Mouse (Mus musculus) MEL (cell line): ENCODE measurements at regions not wholly inside any gene's neighbourhood (a gene's known extent, or its start where the extent isn't known, plus 50 kb on each side); places are given as distances from the start of the nearest gene placed in this dataset.

Experiments used
- BHLHE40 ChIP-seq: IDR thresholded peaks from 2 replicates; pipeline ENCODE4 v1.6.1; 2012; ENCODE audit warnings: low read depth, mild to moderate bottlenecking, inconsistent platforms, low read length, improper control_type of control experiment, borderline replicate concordance
- CTCF ChIP-seq, 3 experiments: IDR thresholded peaks in 2 of 3; conservative IDR thresholded peaks in 1 of 3; 2 replicates each; pipeline ENCODE4 v1.5.1; 2011 to 2012; ENCODE audit warnings: low read length in 3 of 3, low read depth in 2 of 3, mild to moderate bottlenecking in 2 of 3, improper control_type of control experiment in 1 of 3, inconsistent platforms in 1 of 3, mixed read lengths in 1 of 3, moderate library complexity in 1 of 3; ENCODE audit not compliant: control insufficient read depth in 1 of 3, insufficient read depth in 1 of 3, poor library complexity in 1 of 3, severe bottlenecking in 1 of 3
- EP300 ChIP-seq, 2 experiments: IDR thresholded peaks; 2 replicates each; pipeline ENCODE4 v1.6.1; 2011; ENCODE audit warnings: improper control_type of control experiment in 2 of 2, low read length in 2 of 2, low read depth in 1 of 2, mild to moderate bottlenecking in 1 of 2
- ETS1 ChIP-seq: IDR thresholded peaks from 2 replicates; pipeline ENCODE4 v1.6.1; 2012; ENCODE audit warnings: low read depth, mild to moderate bottlenecking, inconsistent platforms, low read length, improper control_type of control experiment, moderate library complexity
- GATA1 ChIP-seq: IDR thresholded peaks from 2 replicates; pipeline ENCODE4 v1.6.1; 2011; ENCODE audit warnings: low read depth, low read length, improper control_type of control experiment
- MAFK ChIP-seq: IDR thresholded peaks from 2 replicates; pipeline ENCODE4 v1.6.1; 2011; ENCODE audit warnings: low read depth, mild to moderate bottlenecking, low read length, improper control_type of control experiment, borderline replicate concordance
- MYB ChIP-seq: IDR thresholded peaks from 2 replicates; pipeline ENCODE4 v1.6.1; 2011; ENCODE audit warnings: mild to moderate bottlenecking, low read depth, low read length, improper control_type of control experiment
- MYC ChIP-seq: IDR thresholded peaks from 2 replicates; pipeline ENCODE4 v1.6.1; 2011; ENCODE audit warnings: low read depth, mild to moderate bottlenecking, low read length, improper control_type of control experiment, moderate library complexity
- POLR2A ChIP-seq, 2 experiments: IDR thresholded peaks; 2 replicates each; pipeline ENCODE4 v1.6.1; 2011 to 2012; ENCODE audit warnings: low read length in 2 of 2, mild to moderate bottlenecking in 2 of 2, control low read depth in 1 of 2, improper control_type of control experiment in 1 of 2, low read depth in 1 of 2, moderate library complexity in 1 of 2; ENCODE audit not compliant: control insufficient read depth in 1 of 2, insufficient read depth in 1 of 2, poor library complexity in 1 of 2
- RCOR1 ChIP-seq: IDR thresholded peaks from 2 replicates; pipeline ENCODE4 v1.6.1; 2012; ENCODE audit warnings: low read depth, mild to moderate bottlenecking, inconsistent platforms, low read length, improper control_type of control experiment
- UBTF ChIP-seq: IDR thresholded peaks from 2 replicates; pipeline ENCODE4 v1.6.1; 2012; ENCODE audit warnings: low read depth, mild to moderate bottlenecking, inconsistent platforms, low read length, improper control_type of control experiment, moderate library complexity, borderline replicate concordance; ENCODE audit not compliant: insufficient read depth
- USF1 ChIP-seq: IDR thresholded peaks from 2 replicates; pipeline ENCODE4 v1.6.1; 2014; ENCODE audit warnings: low read depth, mild to moderate bottlenecking, inconsistent platforms, low read length, improper control_type of control experiment, moderate library complexity
- USF2 ChIP-seq, 2 experiments: IDR thresholded peaks; 2 replicates each; pipeline ENCODE4 v1.6.1; 2011 to 2012; ENCODE audit warnings: improper control_type of control experiment in 2 of 2, low read length in 2 of 2, borderline replicate concordance in 1 of 2, inconsistent platforms in 1 of 2, low read depth in 1 of 2, mild to moderate bottlenecking in 1 of 2; ENCODE audit not compliant: insufficient read depth in 1 of 2
- ZMIZ1 ChIP-seq: IDR thresholded peaks from 2 replicates; pipeline ENCODE4 v1.6.1; 2012; ENCODE audit warnings: low read depth, mild to moderate bottlenecking, inconsistent platforms, low read length, improper control_type of control experiment, moderate library complexity

DNA sequence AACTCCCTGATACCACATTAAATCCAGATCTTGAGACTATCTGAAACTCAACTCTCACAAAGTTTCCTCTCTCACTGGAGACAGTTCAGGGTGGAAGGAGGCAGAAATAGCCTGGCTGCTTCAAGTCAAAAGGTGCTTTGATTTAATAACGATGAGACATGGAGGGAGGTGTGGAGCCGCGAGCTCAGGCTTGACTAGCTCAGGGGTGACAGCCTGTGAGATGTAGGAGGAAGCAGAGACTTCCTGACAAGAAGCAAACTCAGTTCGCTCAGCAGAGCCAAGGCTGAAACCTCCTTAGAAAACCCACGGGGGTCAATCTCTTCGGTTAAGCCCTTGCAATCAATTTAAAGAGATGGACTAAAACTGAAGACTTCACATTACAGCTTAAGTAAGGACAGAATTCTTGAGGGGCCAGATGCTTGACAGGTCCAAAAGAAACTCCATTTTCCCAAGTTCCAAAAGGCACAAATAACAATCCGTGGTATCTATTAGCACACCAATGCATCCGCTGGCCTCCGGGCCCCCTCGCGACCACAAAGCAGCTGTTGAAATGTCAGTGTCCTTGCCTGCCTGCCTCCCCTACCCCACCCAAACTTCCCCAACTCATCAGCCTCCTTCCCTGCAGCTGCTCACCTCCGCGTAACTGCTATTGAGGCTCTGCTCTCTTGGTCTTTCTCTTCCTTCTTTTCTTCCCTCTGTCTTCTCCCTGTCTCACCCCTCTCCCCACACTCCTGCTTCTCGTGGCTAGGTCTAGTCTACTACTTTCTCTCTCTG is 99.8 kb upstream of the Supt20 start:
- TF ChIP-seq CTCF (IDR thresholded peaks at IDR 0.05 in 2 of 3, conservative IDR thresholded peaks at IDR 0.05 in 1 of 3; ENCODE audit: control insufficient read depth in 1 of 3, insufficient read depth in 1 of 3, low read depth in 2 of 3, low read length in 3 of 3, poor library complexity in 1 of 3, severe bottlenecking in 1 of 3) (no peak), UBTF (no peak), GATA1 (no peak), MAFK (no peak), ETS1 (no peak), RCOR1 (no peak), MYC (no peak), USF2 (IDR thresholded peaks at IDR 0.05; ENCODE audit: borderline replicate concordance in 1 of 2, insufficient read depth in 1 of 2, low read depth in 1 of 2, low read length in 2 of 2) (no peak), USF1 (no peak), ZMIZ1 (no peak), BHLHE40 (no peak), MYB (no peak), POLR2A (IDR thresholded peaks at IDR 0.05; ENCODE audit: control insufficient read depth in 1 of 2, insufficient read depth in 1 of 2, low read depth in 1 of 2, low read length in 2 of 2, poor library complexity in 1 of 2) (no peak), EP300 (IDR thresholded peaks at IDR 0.05; ENCODE audit: low read depth in 1 of 2, low read length in 2 of 2) (no peak)
